Mouse (Mus musculus): ENCODE data around the gene Tjap1.

The Tjap1 gene

DNA sequence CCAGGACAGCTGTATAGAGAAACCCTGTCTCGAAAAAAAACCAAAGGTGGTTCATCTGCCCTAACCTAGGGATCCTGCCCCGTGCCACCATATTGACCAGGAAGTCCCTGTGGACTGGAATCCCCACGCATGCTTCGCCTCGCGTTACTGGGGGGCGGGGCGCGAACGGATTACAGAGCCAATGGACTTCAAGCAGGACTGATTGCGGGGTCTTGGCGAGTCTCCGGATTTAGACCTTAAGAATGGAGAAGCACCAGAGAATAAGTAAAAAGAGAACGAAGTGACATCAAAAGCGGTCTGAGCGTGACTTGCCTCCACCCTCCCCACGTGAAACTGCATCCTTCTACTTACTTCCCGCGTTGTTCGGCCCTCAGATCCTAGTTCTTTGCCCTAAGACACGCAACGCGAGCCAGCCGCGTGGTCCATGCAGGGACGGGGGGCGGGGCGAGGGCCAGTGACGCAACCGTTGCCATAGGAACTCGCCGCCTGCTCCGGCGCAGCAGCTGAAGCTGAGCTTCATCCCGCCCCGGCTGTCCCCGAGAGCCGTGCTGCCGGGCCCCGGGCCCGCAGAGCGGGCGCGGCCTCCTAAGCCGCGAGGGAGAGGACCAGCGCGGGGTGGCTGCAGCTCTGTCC lies 29.3 kb downstream of the Tjap1 start, which contains the start of gene Lrrc73:
Gene Lrrc73 (plus strand): TSS at position 80 of the 633 bp plus-strand sequence.
- DNase-seq (ENCODE audit: low read depth, low spot score), result peak; percentile 85

GRCm38 (mm10) chr17:46252571-46253451 lies 30.0 kb downstream of the Tjap1 start:
- no peak for DNase-seq (ENCODE audit: low read depth, low spot score)

DNA sequence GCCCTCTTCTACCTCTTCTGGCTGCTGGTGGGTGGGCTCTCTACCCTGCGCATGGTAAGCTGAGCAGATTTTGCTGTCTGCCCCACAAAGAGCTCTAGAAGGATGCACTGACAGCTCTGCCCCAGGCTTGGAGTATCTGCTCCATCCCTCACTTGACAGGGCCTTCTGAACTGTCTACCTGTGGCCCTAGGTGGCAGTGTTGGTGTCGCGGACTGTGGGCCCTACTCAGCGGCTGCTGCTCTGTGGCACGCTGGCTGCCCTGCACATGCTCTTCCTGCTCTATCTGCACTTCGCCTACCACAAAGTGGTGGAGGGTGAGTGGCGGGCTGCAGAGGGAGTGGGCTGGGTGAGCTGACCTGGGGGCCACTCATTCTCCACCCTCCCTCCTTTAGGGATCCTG lies 31.7 kb downstream of the Tjap1 start:
- DNase-seq (ENCODE audit: low read depth, low spot score), result no peak

DNA sequence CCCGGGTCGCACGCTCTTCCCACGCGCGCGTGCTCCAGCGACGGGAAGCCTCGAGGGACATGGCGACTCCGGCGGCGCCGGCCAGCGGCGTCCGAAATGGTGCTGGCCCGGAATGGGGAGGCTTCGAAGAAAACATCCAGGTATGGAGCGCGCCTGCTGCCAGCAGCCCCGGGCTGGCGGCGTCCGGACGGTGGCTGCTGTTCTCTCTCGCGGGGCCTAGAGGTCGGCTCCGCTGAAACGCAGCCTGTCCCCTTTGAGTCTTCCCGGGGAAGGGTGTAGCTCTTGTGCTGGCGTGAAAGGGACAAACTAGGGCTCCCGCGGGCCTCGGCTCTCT lies 34.7 kb downstream of the Tjap1 start:
- no peak for DNase-seq (ENCODE audit: low read depth, low spot score)

DNA sequence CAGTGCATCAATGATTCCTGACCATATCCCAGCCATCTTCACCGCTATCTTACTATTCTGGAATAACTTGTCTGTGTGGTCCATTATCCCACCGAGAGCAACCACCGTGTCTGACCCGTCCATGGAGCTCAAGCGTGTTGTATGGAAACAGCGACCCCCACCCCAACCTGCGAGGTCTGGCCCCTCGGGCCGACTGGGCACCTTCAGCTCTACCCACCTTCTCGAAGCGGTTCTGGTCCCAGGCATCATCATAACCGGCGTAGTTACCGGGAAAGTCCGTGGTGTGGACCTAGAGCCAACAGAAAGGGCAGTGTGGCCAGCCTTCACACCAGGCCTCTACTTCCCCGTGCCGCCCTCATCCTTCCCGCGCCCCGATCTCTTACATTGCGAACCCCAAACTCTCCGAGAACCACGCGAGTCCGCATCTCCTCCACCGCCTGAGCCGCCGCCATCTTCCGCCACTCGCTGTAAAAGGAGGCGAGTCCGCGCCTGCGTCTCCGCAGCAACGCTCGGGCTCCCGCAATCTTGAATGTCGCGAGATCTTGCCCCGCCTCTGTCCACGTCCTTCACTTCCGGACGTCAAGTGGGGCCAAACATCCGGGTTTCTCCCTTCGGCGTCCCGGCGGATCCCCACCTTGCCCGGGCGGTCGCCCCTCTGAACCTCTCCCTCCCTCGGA lies 35.2 kb downstream of the Tjap1 start, which contains the start of the genes Polr1c and Yipf3:
Gene Polr1c (minus strand): TSS at position 543 of the 677 bp plus-strand sequence.
Gene Yipf3 (plus strand): TSS at position 569 of the 677 bp plus-strand sequence.
- DNase-seq (ENCODE audit: low read depth, low spot score), result peak; percentile 92

GRCm38 (mm10) chr17:46244579-46244978 lies 38.2 kb downstream of the Tjap1 start:
- no peak for DNase-seq (ENCODE audit: low read depth, low spot score)

DNA sequence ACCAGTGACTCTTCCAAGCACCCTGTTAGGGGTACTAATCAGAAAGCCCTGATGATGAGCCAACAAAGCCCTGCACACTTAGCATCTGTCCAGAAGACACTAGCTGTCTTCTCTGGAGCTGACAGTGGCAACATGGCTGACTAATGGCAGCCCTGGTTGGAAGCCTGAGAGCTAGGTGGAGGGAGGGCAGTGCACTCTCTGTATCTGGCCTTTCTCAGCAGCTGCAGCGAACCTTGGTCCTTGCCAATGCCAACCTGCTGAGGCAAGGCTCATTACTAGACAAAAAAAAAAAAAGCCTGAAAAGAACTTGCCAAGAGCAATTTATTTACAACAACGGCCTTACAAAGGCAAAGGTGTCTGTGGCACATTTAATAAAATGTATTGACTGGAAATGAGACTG lies 39.2 kb downstream of the Tjap1 start:
- DNase-seq (ENCODE audit: low read depth, low spot score), result no peak

DNA sequence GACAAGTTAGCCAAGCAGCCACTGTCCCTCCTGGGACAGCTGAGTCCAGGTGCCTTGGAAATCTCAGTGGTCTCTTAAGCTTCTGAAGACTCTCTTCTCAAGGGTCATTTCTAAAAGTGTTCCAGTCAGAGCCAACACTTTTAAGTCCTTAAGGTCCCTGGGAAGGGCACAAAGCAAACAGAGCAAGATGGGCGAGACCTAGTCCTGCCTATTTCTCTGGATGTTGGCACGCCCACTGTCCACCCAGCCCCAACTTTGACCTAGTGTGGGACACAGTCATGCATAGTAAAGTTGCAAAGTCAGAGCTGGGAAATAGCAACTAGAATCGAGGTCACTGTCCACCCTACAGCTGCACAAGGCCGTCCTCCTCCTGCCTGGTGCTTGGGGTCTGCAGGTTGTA lies 39.8 kb downstream of the Tjap1 start:
- DNase-seq (ENCODE audit: low read depth, low spot score), result no peak

GRCm38 (mm10) chr17:46242274-46242673 lies 40.6 kb downstream of the Tjap1 start:
- no peak for DNase-seq (ENCODE audit: low read depth, low spot score)

- no peak for DNase-seq (ENCODE audit: low read depth, low spot score)
Measured at GRCm38 (mm10) chr17:46241471-46241870, 41.4 kb downstream of the Tjap1 start.

- DNase-seq (ENCODE audit: low read depth, low spot score), result no peak
Measured at GRCm38 (mm10) chr17:46239516-46240114, 43.2 kb downstream of the Tjap1 start.

GRCm38 (mm10) chr17:46237480-46237879 lies 45.3 kb downstream of the Tjap1 start:
- DNase-seq (ENCODE audit: low read depth, low spot score), result no peak

DNA sequence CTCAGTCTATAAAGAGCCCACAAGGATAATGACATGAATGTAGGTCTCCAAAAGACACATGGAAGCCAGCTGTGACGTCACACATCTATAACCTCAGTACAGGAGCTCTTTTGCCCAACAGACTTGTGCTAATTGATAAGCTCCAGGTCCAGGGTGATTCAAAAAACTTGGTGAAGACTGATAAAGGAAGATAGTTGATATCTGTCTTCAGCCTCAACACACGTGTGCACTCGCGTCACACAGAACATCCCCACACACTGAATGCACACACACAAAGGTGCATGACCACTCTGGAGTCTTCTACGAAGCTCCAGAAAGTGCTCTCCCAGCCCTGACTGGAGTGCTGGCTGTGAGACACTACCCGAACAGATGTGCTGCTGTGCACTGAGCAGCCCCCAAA lies 45.7 kb downstream of the Tjap1 start:
- DNase-seq (ENCODE audit: low read depth, low spot score), result no peak

GRCm38 (mm10) chr17:46236067-46236466 lies 46.8 kb downstream of the Tjap1 start:
- DNase-seq (ENCODE audit: low read depth, low spot score), result no peak

- DNase-seq (ENCODE audit: low read depth, low spot score), result no peak
Measured at GRCm38 (mm10) chr17:46227576-46227975, 55.2 kb downstream of the Tjap1 start.

DNA sequence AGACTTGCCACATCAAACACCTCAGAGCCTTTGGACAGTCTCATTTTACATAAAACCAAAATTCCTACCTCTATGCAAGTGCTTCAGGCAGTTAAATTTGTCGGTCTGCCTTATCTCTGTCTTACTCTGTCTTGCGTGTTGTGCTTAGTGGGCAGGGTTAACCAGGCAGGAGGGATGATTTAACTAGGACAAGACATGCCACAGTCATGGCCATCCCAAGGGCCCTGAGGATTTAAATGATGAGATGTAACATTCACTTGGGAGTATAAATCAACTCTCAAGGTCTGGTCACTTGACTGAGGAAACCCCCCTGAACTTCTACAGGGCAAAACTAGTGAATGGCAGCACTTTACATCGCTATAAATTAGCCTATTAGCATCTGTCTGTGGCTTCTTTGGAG lies 61.2 kb downstream of the Tjap1 start:
- no peak for DNase-seq (ENCODE audit: low read depth, low spot score)

DNA sequence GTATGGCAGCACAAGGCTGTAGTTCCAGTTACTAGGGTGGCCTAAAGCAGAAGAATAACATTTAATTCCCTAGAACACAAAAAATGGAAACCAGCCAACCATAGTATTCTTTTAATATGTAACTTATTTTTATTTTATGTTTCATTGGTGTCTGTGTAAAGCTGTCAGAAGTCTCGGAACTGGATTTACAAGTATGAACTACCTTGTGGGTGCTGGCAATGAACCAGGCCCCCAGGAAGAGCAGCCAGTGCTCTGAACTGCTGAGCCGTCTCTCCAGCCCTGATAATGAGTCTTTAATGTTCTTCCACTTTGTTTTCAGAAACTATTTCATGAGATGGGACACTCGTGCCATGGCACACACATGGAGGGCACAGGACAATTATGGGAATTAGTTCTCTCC lies 72.3 kb downstream of the Tjap1 start:
- DNase-seq (ENCODE audit: low read depth, low spot score), result no peak

All from telencephalon, adult 2 months (tissue).